Mouse (Mus musculus) frontal cortex, postnatal 14 days (tissue): ENCODE measurements around the gene Trpm8.

Experiments used
- DNase-seq, 2 experiments: peaks; one replicate each; pipeline ENCODE4 v3.0.0; 2022; ENCODE audit warnings: low spot score in 2 of 2

Trpm8 gene

GRCm38 (mm10) chr1:88284946-88285320 is 7.5 kb downstream of the Trpm8 start:
- no peak for DNase-seq

- DNase-seq = no peak
Measured at GRCm38 (mm10) chr1:88285652-88286051, 8.2 kb downstream of the Trpm8 start.

- DNase-seq = no peak
Measured at GRCm38 (mm10) chr1:88286136-88286845, 8.8 kb downstream of the Trpm8 start.

GRCm38 (mm10) chr1:88286887-88287696 is 9.6 kb downstream of the Trpm8 start:
- DNase-seq = no peak

- DNase-seq = no peak
Measured at GRCm38 (mm10) chr1:88287697-88287980, 10.2 kb downstream of the Trpm8 start.

- DNase-seq = no peak
Measured at GRCm38 (mm10) chr1:88288056-88288788, 10.8 kb downstream of the Trpm8 start.

- no peak for DNase-seq
Measured at GRCm38 (mm10) chr1:88288789-88289127, 11.3 kb downstream of the Trpm8 start.

- DNase-seq = no peak
Measured at GRCm38 (mm10) chr1:88289152-88289551, 11.7 kb downstream of the Trpm8 start.

- DNase-seq = no peak
Measured at GRCm38 (mm10) chr1:88289917-88290316, 12.5 kb downstream of the Trpm8 start.

GRCm38 (mm10) chr1:88290511-88290910 is 13.1 kb downstream of the Trpm8 start:
- DNase-seq = no peak

GRCm38 (mm10) chr1:88291409-88292005 is 14.0 kb downstream of the Trpm8 start:
- no peak for DNase-seq

- DNase-seq = no peak
Measured at GRCm38 (mm10) chr1:88292057-88292456, 14.6 kb downstream of the Trpm8 start.

- DNase-seq = no peak
Measured at GRCm38 (mm10) chr1:88294650-88295049, 17.2 kb downstream of the Trpm8 start.

GRCm38 (mm10) chr1:88296171-88296920 is 18.9 kb downstream of the Trpm8 start:
- DNase-seq = no peak

- no peak for DNase-seq
Measured at GRCm38 (mm10) chr1:88297480-88298258, 20.2 kb downstream of the Trpm8 start.

GRCm38 (mm10) chr1:88298686-88299528 is 21.4 kb downstream of the Trpm8 start:
- no peak for DNase-seq

- DNase-seq = no peak
Measured at GRCm38 (mm10) chr1:88299529-88299945, 22.1 kb downstream of the Trpm8 start.

- DNase-seq = no peak
Measured at GRCm38 (mm10) chr1:88300301-88301050, 23.0 kb downstream of the Trpm8 start.
